Mouse (Mus musculus) cerebellum, postnatal 14 days (tissue): ENCODE measurements around the gene Prrxl1.

ENCODE experiments used
- DNase-seq, 2 experiments: peaks; one replicate each; pipeline ENCODE4 v3.0.0; 2021; ENCODE audit warnings: mixed read lengths in 2 of 2

Gene Prrxl1

DNA sequence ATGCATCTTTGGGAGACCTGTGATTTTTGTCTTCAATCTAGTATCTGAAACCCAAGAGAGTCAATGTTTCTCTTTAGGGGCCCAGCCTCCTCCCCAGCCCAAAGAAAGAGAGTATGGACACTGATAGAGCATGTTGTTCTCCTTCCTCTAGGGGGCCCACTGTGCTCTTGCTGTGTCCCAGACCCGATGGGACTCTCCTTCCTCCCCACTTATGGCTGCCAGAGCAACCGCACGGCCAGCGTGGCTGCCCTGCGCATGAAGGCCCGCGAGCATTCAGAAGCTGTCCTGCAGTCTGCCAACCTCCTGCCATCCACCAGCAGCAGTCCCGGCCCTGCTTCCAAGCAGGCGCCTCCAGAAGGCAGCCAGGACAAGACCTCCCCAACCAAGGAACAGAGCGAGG lies 29.4 kb downstream of the Prrxl1 start:
- peak; percentile 25 to 35 for DNase-seq

DNA sequence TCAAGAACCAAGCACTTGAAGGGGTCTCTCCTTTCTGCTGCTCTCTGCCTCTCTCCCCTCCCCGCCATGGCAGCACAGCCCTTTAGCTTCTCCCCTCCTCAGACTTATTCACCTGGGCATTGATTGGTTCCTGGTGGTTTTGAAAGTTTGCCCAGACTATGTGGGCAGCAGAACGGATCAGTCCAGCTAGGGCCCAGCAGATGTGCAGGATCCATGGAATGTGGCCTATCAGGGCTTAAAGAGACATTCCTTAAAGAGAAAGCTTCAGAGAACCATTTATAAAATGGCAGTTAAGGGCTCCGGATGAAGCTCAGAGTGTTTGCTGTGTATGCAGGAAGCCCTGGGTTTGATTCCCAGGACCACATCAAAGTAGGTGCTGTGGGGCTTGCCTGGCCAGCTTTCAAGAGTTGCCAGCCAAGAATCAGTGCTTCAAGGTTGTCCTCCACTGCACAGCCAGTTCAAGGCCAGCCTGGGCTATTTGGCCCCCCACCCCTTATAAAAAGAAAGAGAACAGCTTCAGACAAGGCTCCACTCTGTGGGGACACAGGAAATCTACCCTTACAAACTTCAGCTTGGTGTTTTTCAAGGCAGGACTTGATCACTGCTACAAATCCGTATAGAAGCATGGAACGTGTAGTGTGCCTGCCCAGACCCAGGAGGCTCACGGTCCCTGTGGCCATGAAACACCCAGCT lies 33.8 kb downstream of the Prrxl1 start:
- DNase-seq: no peak

DNA sequence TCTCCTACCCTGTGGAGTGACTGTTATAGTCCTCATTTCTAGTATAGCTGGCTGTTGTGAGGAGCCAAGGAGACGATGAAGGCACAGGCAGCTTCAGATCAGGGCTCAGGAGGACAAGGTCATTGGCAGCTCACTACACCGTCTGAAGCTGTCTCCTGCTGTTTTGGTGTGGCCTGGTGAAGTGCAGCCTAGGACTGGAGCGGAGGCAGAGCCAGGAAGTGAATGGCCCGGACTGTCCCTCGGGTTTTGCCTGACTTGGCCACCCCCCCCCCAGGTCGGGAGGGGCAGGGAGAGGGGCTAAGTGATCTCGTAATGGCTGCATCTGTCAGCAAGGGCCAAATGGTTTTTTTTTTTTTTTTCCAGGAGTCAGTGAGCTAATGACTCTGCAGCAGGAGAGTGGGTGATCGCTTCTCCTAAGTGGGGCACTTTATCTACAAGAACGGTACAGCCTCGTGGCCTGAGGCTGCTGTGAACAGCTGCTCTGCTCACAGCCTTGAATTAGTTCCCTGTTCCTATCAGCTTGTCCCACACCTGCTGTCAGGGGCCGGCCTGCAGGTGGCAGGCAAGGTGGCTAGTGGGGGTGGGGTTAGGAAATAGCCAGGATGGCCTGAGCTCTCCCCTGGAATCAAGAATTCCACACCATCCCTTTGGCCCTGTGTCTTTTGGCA lies 34.9 kb downstream of the Prrxl1 start:
- DNase-seq: no peak

DNA sequence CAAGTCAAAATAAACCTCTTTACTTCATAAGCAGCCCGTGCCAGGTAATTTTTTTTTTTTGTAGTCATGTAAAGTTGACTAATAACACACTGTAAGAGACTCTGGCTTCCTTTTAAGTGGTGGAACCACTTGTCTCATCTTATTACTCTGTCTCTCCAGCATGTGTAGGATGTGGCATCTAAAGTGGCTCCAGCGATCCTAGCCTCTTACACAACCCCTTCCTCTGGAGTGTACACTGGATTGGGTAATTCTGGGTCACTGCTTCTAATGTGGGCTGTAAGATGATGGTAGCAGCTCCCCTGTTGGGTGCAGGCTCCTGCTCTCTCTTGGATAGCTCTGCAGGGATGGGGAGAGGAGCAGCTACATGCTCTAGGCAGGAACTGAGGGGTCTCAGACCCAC lies 39.3 kb downstream of the Prrxl1 start:
- no peak for DNase-seq

DNA sequence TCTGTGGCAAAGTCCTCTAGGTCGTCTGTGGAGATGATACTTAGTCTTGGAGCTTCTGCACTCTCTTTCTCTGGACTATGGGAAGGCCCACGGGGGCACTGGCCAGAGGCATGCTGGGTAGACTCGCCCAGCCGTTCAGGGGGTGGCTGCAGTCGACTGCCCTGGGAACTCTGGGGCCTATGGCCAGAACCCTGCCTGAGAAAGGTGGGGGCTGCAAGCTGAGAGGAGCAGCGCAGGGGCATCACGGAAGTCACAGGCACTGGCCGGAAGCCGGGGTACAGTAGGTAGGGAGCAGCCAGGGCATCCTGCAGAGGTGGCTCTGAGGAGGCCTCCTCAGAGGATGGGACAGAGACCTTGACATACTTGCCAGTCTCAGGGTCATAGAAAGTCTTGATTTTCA lies 60.6 kb downstream of the Prrxl1 start:
- DNase-seq: no peak

DNA sequence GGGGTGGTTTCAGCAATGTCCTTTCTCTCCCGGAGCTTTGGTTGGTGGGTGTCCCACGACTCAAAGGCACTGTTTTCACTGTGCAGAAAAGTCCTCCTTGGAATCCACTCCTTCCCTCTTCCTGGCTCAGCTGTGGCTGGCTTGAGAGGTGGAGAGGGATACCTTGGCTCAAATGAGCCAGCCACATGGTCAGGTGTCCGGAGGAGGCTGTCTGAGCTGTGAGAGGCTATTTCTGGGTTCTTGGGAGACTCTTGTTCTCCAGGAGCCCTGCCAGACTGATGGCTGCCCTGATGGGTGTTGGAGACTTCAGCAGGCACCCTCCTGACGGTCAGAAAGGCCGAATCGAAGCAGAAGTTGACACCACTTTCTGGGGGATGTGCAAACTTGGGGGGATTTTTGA lies 63.9 kb downstream of the Prrxl1 start:
- no peak for DNase-seq

DNA sequence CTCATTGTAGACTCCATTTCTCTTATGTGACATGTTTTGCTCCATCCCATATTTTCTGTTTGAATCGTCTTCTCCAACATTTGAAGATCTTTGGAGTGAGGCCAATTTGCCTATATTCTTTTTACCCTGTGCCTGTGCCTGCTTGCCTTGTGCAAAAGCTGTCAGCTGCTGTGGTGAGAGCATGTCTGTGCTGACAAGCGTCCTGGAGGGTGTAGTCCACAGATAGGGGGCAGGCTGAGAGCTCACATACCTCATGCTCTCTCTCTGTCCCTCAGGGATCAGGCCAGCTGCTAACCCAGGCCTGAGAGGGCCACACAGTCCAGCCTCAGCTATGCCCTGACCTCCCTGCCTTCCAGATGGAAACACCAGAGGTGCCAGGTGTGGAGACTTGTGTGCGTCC lies 74.0 kb downstream of the Prrxl1 start:
- DNase-seq: no peak

DNA sequence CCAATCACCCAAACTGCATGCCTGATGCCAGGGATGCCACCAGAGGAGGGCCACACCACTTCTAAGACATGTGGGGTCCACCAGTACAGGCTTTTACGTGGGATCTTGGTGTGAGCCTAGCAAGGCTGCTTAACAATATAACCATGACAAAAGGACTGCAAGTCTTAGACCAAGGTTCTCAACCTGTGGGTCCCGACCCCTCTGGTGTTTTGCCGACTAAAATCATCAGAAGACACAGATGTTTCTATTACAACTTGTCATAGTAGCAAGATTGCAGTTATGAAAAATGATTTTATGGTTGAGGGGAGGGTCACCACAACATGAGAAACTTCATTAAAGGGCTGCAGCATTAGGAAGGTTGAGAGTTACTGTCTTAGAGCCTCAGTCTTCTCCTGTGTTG lies 79.4 kb downstream of the Prrxl1 start:
- DNase-seq: no peak

DNA sequence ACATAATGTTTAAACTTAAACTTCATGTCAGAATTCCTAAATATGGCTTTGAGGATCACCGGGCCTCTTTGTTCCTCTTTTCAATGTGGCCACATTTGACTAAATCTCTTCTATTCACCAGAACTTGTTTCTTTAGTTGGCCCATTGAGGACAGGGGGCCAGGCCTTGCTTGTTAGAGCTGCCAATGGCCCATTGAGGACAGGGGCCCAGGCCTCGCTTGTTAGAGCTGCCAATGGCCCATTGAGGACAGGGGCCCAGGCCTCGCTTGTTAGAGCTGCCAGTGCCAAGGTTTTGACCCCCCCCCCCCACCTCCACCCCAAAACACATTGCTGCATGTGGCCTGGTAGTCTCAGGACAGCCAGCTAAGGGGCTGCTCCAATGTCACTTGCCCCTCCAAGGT lies 82.4 kb downstream of the Prrxl1 start:
- no peak for DNase-seq

DNA sequence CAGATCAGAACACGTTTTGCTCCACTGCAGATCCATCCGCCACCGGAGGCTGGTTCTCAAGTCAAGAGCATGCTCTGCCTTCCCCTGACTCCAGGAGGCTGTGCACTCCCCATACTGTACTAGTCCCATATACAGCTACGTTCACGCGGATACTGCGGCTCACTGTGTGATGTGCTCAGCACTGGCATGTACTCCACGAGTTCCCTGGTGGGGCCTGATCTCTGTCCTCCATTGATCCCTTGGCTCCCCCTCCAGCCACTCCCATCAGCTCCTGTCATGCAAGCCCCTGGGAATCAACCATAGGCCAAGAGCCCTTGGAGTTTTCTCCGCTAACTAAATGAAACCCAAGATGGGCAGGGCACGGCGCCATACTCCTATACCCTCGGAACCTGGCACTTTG lies 83.3 kb downstream of the Prrxl1 start:
- no peak for DNase-seq

DNA sequence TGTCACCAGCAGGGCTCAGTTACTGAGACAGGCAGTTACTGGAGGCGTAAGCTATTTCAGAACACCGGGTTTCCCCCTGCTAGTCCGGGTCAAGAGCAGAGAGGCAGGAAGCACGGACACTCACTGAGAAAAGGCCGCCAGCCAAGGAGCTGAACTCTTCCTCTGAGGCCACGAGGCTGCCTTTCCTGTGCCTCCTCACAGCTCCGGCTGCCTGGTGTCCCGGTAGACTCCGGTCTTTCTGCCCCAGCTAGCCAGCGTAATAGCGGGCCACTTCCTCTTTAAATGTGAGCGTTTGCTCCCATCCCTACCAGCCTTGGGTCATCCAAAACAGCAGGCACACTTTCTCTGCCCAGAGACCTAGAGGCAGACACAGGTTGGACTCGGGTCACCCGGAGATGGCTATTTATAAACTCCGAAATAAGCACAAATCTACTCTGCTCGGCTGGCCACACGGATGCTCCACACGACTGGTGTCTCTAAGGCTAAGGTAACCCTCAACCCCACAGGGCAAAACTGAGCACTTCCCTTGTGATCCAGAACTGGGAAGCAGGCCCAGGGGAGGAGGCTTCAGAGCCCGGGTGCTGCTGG lies 84.1 kb downstream of the Prrxl1 start:
- DNase-seq: peak; percentile 34 to 46

DNA sequence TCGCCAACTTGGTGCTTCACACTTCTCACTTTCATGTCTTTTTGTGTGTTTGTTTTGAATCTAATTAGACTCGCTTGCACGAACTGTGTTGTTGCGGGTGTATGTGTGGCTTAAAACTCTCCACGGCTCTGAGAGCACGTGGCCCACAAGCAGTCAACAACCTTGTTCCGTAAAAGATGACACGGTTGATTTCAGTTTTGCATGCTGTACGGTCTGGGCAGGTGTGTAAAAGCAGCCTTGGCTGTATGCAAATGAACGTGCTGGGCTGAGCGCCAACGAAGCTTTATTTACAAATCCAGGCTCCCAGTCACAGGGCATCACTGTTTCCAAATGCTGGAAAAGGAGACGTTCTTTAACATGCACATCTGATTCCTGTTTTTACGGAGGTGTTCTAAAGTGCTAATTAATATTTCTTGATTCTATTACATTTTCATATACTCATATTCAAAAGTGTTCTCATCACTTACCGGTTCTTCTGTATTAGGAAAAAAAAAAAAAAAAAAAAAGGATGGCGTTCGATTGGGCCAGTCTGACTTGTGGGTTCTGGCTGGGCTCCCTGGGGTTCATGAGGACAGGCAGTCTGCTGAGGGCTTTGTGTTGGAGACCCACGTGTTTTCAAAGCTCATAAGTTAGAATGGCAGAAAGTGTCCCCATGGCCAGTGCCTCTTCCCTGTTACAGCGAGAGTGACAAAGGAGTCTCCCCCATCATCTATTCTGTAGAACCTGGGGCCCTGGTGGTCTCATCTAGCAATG lies 85.0 kb downstream of the Prrxl1 start:
- peak; percentile 29 to 30 for DNase-seq

DNA sequence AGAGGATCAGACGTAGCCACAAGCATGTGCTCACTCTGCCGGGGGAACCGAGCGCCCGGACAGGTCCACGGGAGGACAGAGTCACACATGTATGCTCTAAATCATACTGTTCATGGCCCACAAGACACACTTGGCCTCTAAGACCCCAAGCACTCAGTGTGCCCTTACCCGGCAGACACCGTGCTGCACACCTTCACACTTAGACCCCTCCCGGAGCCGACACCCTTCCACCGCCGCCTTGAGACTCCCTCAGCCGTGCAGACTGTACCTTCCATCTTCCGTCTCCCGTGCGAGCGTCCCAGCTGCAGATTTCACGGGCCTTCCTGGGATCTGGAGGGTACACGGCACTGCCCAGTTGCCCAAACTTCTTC lies 85.5 kb downstream of the Prrxl1 start:
- DNase-seq: no peak

DNA sequence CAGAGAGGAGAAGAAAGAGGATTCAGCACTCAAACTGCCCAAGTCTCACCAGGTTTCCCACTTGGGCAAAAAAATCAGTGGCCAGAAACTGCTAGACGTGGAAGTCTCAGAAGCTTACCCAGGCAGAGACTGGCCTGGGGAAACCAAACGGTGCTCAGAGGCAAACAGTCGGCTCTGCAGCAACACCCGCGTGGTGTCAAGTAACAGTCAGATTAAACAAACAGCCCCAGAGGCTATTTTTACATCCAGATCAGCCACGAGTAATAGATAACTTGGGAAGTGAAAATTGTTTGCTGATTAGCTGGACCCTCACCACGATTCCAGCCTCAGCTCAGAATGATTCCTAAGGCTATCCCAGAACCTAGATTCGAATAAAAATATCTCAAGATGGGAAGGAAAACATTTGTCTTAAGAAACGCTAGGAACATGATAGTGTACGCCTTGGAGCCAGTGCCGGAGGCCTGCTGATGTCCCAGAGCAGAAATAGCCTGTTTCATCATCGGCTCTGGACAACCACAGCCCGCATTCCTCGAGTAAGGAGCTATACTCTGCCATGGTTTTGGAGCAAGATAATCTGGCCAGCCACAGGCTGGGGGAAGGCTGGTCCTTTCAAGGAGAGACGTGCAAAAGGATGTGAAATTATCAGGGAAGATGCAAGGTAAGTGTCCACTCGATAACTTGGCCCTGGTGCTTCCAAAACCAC lies 86.1 kb downstream of the Prrxl1 start, which contains the start of gene 3425401B19Rik:
Gene 3425401B19Rik (minus strand): TSS at position 170 of the 703 bp plus-strand sequence.
- no peak for DNase-seq

DNA sequence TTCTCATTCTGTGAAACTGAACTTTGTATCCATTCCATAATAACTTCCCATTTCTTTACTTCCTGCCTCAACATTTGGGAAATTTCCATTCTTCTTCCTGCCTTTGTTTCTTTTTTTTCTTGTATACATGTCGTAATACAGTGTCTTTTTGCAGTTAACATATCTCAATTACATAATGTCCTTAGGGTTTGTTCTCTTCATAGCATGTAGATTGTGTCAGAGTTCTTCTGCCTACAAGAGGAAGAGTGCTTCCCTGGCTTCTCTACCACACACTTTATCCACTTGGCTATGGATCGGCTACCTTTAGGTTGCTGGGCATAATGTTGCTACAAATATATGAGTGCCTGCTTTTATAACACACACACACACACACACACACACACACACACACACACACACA lies 96.7 kb downstream of the Prrxl1 start:
- DNase-seq: no peak

DNA sequence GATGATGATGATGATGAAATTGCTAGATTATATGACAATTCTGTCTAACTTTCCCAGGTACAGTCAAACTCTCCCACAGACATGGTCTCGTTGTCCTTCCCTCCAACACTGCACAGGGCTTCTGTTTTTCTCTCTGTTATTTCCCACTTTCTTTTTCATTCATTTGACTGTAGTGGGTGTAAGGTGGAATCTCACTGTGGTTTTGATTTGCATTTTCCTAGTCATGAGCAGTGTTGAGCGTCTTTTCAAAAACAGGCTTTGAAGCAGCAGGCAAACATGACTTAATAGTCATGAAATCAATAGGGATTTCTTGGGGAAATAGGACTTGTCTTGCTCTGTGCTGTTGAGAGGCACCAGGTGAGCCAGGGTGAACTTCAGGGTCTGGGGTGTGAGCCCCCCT lies 97.1 kb downstream of the Prrxl1 start:
- DNase-seq: no peak

DNA sequence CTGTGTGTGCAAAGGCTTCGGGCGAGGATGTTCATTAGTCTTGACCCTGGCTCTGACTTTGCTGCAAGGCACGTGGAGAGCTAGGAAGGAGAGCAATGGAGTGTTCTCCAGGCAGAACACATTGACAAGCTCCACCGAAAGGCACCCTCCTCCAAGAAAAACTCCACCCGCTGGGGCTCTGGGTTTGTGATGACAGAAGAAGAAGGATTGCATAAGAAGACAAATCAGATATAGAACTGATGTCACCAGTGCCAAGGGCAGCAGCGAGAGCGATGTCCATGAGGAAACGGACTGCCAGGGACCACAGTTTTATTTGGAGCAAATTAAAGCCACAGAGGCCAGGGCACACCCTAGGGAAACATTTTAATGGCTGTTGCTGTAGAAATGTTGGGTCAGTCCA lies 98.6 kb downstream of the Prrxl1 start:
- no peak for DNase-seq

DNA sequence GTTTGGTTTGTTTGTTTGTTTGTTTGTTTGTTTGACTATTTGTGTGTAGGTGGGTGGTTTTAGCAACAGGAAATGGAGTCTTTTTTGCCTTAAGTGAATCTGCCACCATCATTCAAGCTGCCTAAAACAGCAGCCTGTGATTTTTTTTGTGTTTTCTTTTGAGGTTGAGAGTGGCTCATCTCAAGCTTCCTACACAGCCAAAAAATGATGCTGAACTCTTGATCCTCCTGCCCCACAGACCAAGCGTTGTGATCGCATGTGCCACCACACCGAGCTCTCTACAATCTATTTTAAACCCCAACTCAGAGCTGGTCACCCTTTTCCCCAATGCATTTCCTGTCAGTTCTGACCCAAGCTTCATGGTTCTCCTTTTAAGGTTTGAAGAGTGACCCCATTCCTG lies 99.3 kb downstream of the Prrxl1 start:
- no peak for DNase-seq
